Mouse (Mus musculus): ENCODE data around the gene Vps26c.
A peak's percentile ranks its signal among the peaks of the same experiment; 100 is the strongest.

The Vps26c gene

DNA sequence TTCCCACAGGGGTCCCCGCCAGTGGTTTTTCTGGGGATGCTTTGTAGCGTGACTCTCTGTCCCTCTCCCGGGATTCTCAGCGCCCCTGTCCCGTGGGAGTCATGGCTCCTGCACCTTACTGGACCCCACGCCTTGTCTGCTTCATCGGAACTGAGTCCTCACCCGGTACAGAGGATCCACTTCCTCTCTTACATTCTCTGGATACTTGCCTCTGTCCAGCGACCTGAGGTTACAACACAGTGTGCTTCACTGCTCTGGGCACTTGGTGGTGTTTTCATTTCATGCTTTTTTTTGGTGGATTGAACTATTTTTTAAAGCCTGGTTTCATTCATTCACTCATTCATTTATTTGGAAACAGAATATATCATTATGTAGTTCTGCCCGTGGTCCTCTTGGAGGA is 23.2 kb upstream of the Vps26c start:
- no peak for DNase-seq (ENCODE audit: low read depth, low spot score)

DNA sequence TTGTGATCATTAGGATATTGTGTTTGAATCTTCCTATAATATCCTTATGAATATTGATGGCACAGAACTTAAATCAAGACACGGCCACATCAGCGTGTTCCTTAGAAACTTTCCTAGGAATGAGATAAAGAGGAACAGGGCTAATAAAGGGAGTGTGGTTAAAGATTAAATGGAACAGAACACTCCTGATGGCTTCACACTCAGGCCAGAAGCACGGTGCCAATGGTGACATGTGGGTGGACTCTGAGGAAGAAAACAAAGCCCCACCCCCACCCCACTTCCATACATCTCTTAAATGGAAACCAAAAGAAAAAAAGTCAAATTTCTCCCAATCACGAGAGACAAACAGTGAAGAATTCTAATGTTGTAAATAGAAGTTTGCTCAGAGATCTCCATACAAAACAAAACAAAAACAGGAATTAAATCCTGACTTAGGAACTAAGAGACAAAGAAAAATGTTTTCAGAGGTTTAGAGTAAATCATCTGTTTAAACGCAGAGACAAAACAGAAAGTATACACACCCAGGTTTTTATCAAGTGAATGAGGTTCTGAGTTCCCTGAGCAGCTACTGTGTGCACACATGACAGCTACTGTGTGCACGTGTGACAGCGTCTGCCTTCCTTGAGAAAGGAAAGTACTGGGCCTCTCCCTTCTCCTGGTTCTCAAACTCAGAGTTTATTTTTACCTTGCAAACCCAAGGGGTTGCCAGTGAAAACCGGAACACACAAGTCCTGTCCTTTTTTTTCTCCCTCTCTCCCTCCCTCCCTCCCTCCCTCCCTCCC is 19.3 kb upstream of the Vps26c start:
- DNase-seq (ENCODE audit: low read depth, low spot score): no peak

DNA sequence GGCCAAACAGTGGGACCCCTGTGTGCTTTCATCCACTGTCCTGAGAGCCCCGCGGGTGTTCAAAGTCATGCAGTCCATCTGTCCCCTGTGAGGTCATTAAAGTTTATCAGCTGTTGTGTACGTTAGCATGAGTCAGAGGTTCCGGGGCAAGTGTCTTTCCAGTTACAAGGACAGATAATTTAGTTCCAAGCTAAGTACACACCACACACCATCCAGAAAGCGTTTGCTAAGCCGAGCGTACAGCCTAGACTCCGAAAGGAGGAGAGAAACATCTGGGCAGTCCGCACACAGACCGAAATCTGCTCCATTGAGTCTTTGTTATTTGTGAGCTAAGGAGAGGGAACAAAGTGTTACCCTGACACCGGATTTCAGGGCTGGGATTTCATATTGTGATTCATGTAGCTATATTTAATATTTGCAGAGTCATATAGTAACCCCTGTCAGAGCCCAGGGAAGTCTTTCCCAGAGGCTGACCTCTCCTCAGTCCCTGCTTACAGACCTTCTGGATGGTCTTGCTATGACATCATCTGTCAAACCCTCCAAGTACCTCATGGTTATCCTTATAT is 18.0 kb upstream of the Vps26c start:
- no peak for DNase-seq (ENCODE audit: low read depth, low spot score)

DNA sequence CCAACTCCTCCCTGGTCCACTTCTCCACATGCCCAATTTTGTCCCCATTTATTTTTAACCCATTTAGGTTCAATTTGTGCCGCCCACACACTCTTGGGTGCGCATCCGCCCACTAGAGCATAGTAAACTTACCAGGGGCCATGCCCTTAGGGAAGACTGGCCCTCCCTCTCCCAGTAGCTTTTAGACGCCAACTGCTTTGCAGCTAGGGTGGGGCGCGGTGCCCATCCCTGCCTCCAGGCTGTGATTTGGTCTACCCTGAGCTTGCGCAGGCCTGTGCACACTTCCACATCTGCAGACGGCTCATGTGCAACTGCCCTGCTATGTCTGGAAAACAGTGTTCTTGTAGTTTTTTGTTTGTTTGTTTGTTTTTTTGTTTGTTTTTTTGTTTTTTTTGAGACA is 16.3 kb upstream of the Vps26c start:
- DNase-seq (ENCODE audit: low read depth, low spot score): no peak

DNA sequence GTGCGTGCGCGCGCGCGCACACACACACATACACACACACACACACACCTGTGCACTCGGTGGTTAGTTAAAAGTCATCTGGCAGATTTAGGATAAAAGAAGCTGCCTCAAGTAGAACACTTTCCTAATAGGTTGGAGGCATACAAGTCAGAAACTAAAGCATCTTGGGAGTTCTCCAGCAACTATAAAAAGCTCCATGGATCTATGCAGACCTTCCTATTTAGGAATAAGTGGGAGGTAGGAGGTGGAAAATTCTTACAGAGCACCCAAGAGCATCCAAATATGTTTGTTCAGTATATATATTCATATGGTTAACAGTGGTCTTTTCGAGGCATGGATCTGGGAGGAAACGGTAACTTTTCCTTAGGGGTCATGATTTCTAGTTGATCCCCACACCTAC is 13.5 kb upstream of the Vps26c start:
- no peak for DNase-seq (ENCODE audit: low read depth, low spot score)

DNA sequence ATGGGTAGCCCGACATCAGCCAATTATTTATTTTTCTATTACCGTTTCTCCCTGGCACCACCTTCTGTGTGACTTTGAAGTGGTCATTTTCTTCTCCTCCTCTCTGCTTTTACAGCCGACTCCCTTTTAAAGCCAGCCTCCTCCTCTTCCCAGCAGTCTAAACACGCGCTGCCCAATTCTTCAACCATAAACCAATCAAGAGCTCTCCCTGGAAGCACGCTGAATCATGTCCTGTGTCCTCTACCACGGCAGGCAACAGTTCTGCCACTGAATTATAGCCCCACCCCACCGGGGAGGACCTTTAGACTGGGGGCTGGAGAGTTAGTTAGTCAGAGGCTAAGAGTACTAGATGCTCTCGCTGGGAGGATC is 10.5 kb upstream of the Vps26c start:
- no peak for DNase-seq (ENCODE audit: low read depth, low spot score)

DNA sequence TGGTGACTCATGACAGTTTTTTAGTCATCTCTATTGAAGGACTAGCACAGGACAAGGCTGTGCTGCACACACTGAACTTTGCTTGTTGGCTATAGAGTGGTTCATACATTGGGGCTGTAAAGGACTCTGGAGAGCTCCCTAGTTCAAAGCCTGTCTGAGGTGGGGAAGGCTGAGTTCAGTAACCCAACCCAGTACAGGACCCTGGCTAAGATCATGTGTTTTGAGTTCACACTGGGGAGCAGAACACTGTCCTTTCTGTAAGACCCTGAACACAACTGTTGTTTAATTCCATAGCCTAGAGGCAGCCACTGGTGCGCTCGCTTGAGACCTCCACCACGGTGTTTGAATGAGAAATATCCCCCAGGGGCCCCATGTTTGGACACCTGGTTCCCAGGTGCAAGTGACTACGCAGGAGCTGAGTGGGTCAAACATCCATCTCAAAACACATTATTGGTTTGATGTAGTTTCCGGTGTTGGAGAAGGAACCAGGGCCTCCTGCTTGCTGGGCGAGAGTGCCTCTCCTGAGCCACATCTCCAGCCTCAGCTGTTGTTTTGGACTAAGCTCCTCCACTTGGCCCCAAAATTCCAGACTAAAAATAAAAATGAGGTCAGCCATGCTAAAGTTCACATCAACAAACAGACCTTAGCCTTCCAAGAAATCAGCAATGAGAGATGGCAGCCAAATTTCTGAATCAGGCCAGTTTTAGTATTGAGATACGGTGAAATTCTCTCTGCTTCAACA is 10.0 kb upstream of the Vps26c start:
- DNase-seq (ENCODE audit: low read depth, low spot score): no peak

DNA sequence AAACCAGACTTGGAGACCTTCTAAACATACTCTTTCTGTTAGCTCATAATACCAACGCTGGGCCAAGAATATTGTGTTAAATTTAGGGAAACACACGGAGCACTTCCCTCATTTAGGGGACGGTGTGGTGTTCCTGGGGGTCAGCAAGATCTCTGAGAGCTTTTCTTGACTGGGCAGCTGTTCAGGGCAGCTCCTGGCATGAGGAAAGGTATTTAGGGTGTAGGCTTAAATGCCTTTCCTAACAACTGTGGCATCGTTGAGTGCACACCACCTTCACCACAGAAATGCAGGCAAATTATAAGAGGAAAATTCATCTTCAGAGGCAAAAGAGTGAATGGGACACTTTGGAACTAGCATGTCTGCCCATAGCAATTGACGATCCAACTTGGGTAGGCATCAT is 9.1 kb upstream of the Vps26c start:
- DNase-seq (ENCODE audit: low read depth, low spot score): no peak

DNA sequence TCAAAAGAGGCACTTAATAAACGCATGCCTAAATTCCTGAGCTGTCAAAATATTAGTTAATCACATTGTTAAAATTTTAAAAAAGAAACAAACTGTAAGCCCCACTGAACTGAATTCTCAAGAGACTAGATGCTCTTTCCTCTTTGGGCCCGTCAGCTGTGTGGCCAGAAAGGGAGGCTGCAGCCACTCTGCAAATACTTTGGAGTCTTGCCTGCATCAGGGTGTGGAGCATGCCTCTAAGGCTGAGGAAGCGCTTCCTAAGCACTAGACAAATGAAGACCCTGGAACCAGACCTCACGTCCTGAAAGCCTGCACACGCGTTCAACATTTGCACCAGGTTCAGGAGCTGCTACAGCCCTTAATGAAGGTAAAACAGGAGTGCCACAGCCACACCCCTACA is 7.0 kb upstream of the Vps26c start:
- no peak for DNase-seq (ENCODE audit: low read depth, low spot score)

DNA sequence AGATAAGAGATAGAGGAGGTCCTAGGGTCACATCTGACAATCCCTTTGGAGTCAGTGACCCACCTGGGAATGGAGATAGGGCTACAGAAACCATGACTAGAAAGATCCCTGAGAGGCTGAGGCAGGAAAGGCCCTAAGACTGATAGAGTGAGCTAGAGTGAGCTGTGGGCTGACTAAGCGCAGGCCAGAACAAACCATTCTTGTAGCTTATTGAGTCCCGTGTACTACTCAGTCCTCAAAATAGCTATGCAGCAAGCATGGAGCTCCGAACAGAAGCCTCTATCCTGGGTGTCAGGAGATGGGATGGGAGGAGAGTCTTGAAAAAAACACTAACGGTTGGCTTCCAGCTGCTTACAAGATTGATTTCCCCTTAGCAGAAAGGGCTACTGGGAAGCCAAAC is 4.6 kb upstream of the Vps26c start:
- no peak for DNase-seq (ENCODE audit: low read depth, low spot score)

DNA sequence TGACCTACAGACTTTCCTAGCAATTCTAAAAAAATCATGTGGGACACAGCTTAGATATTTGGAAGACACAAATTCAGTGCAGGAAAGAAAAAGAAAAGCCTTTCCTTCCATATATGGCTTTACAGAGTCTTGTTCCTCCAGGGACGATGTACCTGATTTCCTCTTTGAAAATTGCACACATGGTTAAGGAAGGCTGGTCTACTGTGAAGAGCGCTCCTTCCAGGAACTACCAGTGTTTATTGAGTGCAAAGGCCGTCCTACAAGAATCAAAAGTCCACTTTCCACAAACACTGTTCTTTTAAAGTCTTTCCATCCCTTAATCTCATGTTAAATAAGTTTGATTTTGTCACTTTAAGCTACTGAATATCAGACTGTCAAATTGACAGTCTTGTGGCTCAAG is 916 bp upstream of the Vps26c start:
- DNase-seq (ENCODE audit: low read depth, low spot score): no peak

DNA sequence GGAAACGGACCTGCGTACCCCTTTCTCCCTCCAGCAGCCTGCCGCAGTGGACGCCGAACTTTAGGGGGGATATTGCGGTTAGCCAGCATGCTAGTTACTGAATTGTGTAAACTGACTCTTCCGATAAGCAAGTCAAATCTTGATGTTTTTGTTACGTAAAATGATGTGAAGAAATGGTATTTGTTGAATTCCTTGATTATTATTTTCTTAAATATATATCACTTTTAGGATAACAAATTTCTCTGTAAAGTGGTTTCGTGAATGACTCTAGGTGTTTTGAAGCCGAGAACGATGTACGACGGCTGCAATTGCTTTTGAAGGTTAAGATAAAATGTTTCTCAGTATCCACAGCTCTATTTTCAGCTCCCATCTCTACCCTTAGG is 513 bp upstream of the Vps26c start:
- no peak for DNase-seq (ENCODE audit: low read depth, low spot score)

DNA sequence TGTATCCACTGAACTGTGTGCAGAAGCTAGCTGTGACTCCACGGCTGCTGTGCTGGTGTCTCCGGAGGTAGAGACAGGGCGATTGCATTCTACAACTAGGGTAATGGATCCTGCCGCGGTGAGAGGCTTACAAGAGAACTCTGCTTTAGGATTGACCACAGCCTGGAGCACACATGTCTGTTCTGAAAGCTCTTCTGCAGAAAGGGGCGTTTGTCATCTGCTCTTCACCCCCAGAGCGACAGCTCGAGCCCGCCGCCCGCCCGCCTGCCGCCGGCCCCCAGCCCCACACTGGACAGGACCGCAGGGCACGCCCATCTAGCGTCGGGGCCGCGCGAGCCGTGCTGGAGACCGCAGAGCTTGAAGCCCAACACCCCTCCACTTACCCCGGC is 681 bp downstream of the Vps26c start:
- no peak for DNase-seq (ENCODE audit: low read depth, low spot score)

DNA sequence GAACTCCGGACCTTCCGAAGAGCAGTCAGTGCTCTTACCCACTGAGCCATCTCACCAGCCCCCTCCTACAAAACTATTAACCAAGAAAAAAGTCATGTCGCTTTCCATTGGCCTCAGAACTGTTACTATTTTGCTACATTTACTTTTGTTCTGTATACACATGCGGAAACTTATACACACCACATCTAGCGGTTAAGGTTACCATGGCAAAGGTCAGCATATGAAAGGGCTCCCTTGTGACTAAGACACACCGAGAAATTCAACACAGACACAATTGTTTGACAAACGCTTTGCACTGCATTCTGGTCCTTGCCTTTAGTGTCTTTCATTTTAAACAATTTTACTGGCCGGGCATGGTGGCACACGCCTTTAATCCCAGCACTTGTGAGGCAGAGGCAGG is 1.9 kb downstream of the Vps26c start:
- peak; percentile 63 for DNase-seq (ENCODE audit: low read depth, low spot score)

DNA sequence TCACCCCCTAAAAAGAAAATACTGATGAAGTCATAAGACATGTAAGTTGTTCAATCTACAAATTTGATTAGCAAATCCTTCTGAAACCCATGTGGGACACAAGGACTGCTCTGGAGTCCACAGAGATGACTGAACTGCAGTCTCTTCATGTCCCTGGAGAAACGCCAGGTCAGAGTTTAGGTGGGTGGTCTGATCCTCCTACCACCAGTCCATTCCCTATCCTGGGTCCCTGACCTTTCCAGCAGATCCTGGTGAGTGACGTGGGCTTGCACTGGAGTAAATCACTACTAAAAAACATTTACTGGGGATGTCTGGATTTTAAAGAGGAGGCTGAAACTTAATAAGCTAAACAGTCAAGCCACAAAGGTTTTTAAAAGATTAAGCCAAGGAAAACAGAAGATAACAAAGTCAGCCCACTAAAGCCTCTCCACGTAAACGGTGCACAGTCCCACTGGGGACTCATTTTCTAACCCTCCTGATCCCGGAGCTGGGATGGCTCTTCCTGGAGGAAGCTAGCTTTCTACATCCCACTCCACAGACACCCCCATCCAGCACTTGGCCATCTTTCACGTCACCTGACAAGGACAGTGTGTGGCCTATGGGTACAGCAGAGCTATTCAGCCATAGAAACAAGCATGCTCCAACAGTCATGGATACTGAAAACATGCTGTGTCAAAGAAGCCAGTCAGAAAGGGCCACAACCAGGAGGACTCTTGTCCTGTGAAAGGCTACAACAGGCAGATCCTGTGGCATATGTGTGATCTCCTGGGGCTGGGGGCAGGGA is 2.8 kb downstream of the Vps26c start:
- DNase-seq (ENCODE audit: low read depth, low spot score): no peak

DNA sequence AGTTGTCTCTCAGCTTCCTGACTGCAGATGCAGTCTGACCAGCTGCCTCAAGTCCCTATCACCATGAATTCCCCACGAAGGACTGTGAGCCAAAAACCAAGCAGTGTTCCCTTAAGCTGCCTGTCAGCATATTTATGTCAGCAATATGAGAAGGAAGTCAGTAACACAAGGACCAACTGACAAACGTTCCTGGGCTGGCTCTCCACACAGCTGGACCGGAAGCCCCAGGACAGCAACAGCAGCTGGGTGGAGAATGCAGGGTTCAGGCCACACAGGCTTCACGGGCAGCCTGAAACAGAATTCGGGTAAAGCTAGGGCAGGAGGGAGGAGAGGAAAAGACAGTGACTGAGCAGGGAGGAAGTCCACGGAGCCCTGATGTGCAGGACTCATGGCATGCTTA is 7.6 kb downstream of the Vps26c start:
- DNase-seq (ENCODE audit: low read depth, low spot score): no peak

DNA sequence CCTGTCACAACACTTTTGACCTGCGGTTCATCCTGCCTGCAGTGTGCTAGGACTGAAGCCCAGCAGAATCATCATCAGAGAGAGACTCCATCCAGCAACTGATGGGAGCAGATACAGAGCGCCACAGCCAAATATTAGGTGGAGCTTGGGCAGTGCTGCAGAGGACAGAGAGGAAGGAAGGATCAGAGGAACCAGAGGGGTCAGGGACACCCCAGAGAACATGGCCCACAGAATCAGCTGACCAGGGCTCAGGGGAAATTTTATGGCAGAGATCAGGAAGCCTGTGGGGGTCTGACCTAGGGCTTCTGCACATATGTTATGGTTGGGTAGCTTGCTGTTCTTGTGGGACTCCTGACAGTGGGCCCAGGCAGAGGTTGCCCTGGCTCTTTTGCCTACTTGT is 9.0 kb downstream of the Vps26c start:
- no peak for DNase-seq (ENCODE audit: low read depth, low spot score)

DNA sequence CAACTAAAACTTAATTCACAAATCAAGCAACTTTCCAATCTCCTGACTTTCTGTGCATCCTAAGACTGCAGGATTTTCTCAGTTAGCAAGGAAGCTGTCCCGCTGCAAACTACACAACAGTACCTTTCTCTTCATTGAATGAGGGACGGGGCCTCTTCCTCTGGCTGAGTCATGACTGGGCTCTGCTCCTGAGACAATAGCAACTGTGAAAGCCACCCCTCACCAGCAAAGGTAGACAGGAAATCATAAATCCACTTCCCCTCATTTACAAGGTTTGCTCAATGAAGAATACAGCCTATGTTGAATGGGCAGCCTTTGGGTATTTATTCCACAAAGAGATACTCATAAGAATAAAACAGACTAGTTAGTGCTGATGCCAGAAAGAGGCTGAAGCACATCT is 16.6 kb downstream of the Vps26c start:
- no peak for DNase-seq (ENCODE audit: low read depth, low spot score)

DNA sequence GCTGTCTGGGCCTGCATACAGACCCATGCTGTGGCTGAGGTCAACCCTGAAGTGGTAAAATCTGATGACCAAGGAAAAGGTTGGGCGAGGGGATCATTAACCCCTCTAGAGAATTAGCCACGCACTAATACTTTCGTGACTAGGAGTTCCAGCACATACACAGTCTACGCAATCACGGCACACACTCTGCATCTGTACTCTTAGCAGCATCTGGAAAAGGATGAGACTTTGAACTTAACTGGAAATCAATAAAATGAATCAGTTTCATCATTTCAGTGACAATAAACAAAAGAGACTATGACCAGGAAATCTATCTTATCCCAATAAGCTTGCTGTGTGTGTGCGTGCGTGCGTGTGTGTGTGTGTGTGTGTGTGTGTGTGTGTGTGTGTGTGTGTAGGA is 17.9 kb downstream of the Vps26c start:
- DNase-seq (ENCODE audit: low read depth, low spot score): no peak

DNA sequence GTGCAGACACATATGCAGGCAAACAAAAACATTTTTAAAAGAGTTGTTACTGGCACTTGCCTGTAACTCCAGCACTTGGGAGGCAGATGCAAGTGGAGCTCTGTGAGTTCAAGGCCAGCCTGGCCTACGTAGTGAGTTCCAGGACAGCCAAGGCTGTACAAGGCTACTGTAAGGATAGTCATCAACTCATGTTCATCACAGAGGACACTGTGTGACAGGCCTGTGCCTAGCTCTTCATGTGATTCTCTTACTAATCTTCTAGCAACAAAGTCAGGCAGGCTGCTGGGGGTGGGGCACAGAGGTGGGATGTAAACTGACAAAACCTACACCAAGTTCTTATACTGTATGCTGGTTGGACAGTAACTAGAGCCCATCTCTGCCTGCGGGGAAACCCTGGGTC is 19.6 kb downstream of the Vps26c start:
- DNase-seq (ENCODE audit: low read depth, low spot score): no peak

DNA sequence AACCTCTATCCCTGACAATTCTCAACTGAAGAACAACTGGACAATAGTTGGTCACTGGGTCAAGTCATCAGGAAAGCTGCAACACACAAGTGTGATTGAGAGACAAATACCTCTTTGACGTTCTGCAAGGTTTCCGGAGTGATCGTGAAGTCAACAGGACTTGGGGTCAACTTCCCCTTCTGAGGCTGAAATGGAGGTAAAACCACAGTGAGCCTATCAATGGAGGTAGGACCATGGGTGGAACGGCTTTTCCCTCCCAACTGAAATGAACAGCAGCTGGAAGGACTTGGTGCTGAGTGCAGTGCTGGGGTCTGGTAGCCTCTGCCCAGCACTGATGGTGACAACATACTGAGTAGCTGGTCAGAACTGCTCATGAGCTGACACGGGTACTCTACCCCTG is 22.4 kb downstream of the Vps26c start:
- DNase-seq (ENCODE audit: low read depth, low spot score): no peak

DNA sequence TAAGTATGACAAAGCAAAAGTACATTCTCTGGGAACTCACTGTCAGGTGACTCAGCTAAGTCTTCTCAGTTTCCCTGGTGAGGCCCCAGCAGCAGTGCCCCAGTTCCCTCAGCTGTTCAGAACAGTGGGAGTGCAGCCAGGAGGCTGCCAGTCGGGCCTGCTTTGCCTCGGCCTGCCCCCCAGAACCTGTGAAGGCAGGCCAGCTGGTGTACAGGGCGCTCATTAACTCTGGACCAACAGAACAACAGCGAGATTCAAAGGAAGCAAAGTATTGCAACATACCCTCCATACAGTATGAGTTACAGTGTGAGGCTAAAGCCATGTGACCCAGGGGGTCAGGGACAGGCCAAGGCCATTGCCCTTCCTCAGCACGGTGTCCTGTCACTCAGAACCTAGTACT is 28.7 kb downstream of the Vps26c start:
- DNase-seq (ENCODE audit: low read depth, low spot score): no peak

Measured in CD4-positive helper T cell, adult 2 months (primary cell).